Mouse (Mus musculus) left cerebral cortex, postnatal 36 days (tissue): ENCODE measurements around the gene Ngdn. TPM values are rescaled to one million over a fixed set of nuclear protein-coding genes. Genes with fewer than 3 reads are reported as not detected.
"Not testable (repeated sequence)": the region's sequence is repeated elsewhere in the genome, so short reads cannot be mapped to it uniquely, and the experiment has no call there.

Experiments used
- DNase-seq, 2 experiments: peaks; one replicate each; pipeline ENCODE4 v3.0.0; 2021 to 2022; ENCODE audit warnings: low spot score in 2 of 2, mixed read lengths in 1 of 2
- intact Hi-C: fragments of 180-260 bp; cut with DNase I; formaldehyde crosslinking; loops from one replicate; pipeline ENCODE4 v1.15.1; 2025
- total RNA-seq, 2 experiments: library from RNA; stranded (reverse); gene quantifications; 2 replicates each; pipeline ENCODE4 v1.2.3; 2021

The Ngdn gene
- total RNA-seq, 2 experiments from 2014 or later = 23.5 to 30.8 TPM

DNA sequence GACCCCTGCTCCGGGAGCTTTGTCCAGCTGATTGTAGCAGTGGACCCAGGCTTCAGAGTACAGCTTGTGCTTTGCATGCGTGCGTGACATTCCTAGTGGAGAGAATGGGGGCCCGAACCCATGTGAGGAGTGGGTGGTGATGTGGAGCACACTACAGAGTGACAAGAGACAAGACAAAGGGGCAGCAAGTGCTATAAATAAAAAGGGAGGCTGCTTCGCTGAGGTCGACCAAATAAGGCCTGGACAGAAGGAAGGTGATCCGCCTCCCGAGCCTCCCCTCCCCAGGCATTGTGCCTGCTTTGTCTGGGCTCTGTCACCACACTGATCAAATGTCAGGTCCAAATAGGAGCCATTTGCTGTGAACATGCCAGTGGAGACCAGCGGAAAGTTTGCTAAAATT, 18.5 kb upstream of the Ngdn start:
- DNase-seq = no peak
- intact Hi-C loops = no loop called here

DNA sequence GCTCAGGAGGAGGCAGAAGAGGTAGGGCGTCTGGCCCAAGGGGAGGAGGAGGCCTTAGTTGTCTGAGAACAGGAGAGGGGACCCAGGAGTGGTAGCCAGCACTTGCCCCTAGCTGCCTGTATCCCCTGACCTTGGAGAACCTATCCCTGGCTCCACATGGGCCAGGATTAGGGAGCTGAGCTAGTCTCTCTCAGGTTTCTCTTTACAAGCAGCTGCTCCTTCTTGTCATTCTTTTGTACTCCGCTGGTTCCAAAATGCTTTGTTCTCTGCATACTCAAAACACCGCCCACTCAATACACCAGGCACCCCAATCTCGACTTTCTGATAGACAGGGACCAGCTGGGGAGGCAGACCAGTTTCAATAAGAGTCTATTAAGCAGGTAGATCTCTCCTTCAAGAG, 18.0 kb upstream of the Ngdn start:
- intact Hi-C loops = no loop called here
- DNase-seq = no peak

- intact Hi-C loops = no loop called here
- DNase-seq = no peak
Measured at GRCm38 (mm10) chr14:54998680-54999079, 16.6 kb upstream of the Ngdn start.

DNA sequence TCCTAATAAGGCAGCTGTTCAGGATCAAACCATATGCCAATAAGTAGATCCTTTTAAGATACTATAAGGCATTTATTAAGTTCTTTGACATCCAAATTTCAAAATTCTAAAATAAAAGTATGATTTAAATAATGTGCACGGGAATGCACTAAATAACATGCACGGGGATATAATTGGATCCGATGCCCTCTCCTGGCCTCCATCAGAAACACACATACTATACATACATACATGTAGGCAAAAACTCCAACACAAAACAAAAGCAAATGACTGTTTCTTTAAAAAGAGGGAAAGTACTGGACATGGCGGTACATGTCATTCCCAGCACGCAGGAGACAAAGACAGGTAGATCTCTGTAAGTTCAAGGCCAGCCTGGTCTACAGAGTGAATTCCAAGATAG, 15.4 kb upstream of the Ngdn start:
- intact Hi-C loops, DNase-seq: not testable (repeated sequence)

- intact Hi-C loops = no loop called here
- no peak for DNase-seq
Measured at GRCm38 (mm10) chr14:55000814-55001213, 14.4 kb upstream of the Ngdn start.

DNA sequence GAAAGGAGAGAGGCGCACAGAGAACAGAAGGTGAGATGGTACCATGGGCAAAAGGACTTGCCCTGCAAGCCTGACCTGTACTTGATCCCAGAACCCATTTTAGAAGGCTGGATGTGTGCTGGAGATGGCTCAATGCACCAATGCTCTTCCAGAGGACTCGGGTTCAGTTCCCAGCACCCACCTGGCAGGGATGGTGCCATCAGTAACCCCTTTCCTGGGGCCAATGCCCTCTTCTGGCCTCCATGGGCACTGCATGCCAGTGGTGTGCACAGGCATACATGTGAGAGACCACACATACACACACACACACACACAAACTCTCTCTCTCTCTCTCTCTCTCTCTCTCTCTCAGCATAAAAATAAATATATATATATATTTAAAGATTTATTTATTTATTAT, 13.8 kb upstream of the Ngdn start:
- DNase-seq = no peak
- intact Hi-C loops = no loop called here

DNA sequence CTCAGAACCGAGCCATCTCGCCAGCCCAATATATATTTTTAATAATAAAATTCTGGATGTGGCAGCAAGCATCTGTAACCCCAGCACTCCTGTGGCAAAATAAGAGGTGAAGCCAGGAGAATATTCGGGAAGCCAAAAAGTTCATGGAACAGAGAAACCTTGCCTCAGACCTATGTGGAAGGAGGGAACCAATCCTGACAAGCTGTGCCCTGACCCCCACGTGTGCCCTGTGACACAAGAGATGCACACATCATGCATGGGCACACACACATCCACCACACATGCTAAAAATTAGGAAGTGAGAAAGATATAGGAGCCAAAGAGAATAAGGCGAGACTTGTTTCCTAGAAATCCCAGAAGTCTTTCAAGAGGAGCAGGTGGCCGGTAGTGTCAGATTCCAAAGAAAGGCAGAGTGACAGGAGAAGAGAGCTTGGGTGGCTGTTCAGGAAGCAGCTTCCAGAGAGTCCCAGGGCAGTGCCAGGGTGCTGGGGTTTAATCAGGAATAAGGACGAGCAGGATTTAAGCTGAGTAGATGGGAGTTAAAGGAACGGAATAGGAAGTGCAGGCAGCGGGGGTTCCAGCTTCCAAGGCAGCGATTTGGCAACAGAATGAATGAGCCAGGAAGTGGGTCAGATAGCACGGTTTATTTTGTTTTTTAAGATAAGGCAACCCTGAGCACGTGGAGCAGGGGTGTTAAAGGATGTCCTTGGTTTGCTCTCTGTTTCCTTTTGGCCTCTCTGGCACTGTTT, 13.1 kb upstream of the Ngdn start:
- intact Hi-C loops = no loop called here
- DNase-seq = no peak

DNA sequence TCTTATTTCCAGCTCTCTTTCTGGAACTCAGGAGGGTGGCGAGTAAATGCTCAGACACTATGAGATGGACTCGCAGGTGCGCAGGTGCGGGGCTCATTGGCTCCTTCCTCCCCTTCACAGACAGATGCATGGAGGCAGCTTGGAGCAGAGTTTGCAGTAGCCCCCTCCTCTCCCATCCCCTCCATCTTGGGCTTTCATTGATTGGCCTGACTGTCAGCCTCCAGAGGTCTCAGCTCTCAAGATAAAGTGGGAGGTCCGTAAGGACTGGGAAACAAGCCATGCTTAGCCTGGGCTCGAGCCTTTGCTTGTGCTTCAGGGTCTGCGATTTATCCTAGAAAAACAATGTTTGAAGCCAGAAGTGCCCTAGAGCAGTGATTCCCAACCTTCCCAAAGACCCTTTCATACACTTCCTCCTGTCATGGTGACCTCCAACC, 12.6 kb upstream of the Ngdn start:
- intact Hi-C loops = no loop called here
- DNase-seq = no peak

- no peak for DNase-seq
- intact Hi-C loops = no loop called here
Measured at GRCm38 (mm10) chr14:55003878-55004855, 11.1 kb upstream of the Ngdn start.

GRCm38 (mm10) chr14:55005506-55005905, 9.7 kb upstream of the Ngdn start:
- intact Hi-C loops = no loop called here
- no peak for DNase-seq

DNA sequence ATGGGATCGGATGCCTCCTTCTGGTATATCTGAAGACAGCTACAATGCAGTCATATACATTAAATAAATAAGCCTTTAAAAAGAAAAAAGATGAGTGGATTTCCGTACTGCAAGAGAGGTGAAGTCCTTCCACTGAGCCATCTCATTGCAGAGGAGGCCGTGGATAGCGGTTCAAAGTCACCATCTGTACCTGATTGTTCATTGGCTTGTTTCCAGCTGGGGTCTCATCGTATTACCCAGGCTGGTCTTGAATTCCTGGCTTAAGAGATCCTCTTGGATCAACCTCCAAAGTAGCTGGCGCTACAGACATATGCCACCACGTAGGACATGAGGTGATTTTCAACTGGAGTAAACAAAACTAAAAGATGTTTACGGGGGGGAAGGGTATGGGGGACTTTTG, 9.3 kb upstream of the Ngdn start:
- no peak for DNase-seq
- intact Hi-C loops = no loop called here

DNA sequence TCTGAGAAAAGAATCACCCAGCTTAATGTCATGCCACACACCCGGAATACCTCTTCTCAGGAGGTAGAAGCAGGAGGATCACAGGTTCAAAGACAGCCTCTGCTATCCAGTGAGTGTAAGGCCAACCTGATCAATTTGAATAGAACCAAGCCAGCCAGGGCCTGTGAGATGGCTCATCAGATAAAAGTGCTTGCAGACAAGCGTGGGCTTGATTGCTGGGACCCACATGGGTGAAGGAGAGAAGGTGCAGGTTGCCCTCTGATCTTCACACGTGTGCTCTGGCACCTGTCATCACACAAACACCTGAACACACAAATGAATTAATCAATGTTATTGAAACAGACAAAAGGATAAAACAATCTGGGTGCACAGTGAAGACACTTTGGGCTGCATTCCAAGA, 8.7 kb upstream of the Ngdn start:
- intact Hi-C loops = no loop called here
- no peak for DNase-seq

DNA sequence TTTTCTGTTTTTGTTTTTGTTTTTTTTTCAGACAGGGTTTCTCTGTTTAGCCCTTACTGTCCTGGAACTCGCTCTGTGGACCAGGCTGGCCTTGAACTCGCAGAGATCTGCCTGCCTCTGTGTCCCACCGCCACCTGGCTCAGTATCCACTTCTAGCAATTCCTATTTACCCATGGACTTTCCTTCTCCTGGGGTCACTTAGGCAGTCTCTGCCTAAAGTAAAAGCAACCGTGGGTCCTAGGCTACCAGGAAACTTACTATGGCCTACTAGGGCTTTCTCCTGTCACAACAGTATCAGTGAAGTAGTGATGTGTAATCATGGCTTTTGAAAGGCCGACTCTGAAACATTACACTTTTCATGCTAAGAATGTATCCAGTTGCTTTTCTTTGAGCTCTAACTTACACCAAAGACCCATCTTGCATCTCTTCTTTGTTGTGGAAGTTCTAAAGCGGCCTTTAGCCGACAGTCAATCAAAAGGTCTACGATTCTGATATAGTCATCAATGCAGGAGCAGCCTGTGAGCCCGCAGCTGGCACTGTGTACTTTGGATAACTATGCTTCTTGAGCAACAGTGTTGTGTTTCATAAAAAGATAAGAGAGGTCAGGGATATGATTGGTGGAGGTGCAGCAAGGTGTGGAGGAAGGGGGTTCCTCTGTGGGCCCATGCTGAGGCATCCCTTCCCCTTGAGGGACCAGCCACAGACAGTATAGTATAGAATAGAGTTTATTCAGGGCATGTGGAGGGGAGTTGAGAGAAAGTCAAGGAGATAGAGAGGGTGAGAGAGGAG, 7.9 kb upstream of the Ngdn start:
- intact Hi-C loops = no loop called here
- no peak for DNase-seq

DNA sequence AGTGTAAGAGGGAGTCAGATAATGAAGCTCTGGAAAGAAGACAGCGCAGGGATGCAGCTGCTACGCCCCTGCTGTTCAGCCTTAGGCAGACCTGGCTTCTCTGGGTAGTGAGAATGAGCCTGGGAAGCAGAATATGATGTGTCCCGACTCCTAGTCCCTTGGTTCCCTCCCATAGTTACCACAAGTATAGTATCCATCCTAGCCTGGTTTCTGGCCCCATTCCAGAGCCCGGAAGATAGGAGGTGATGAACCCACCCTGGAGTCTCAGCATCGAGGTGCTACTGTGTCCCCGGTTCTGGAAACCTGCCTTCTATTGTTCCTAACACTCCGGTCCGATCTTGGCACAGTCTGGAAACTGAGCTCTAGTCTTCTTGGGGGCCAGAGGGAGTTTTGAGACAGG, 6.8 kb upstream of the Ngdn start:
- no peak for DNase-seq
- intact Hi-C loops = no loop called here

DNA sequence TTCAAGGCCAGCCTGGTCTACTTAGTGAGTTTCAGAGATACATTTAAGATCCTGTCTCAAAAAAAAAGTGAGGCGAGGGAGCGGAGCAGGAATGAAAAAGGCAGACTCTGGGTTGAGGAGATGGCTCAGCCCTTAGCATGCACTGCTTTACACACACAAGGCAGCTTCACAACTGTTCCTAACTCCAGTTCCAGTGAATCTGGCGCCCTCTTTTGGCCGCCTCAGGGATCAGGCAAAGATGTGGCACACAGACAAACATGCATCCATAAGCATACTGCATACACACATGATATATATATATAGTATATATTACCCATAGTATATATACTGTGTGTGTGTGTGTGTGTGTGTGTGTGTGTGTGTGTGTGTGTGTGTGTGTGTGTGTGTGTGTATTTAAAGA, 4.1 kb upstream of the Ngdn start:
- no peak for DNase-seq
- intact Hi-C loops = loop anchor here (5.0 to 10.0 kb wide), 2 partner anchors 169 to 296 kb away; partner anchors contain the start of gene Cebpe

GRCm38 (mm10) chr14:55014591-55014990, 663 bp upstream of the Ngdn start:
- intact Hi-C loops = loop anchor here (5.0 to 10.0 kb wide), 2 partner anchors 172 to 300 kb away; partner anchors contain the start of gene Cebpe
- DNase-seq = no peak

- intact Hi-C loops = loop anchor here (1.0 to 10.0 kb wide), 3 partner anchors 102 to 301 kb away; partner anchors contain the start of genes Cebpe and Slc22a17
- DNase-seq = no peak
Measured at GRCm38 (mm10) chr14:55015767-55016111, 485 bp downstream of the Ngdn start.

- no peak for DNase-seq
- intact Hi-C loops = loop anchor here (10.0 kb wide), 1 partner anchor 302 kb away; the partner anchor contains the start of gene Cebpe
Measured at GRCm38 (mm10) chr14:55016876-55017275, 1.6 kb downstream of the Ngdn start.

DNA sequence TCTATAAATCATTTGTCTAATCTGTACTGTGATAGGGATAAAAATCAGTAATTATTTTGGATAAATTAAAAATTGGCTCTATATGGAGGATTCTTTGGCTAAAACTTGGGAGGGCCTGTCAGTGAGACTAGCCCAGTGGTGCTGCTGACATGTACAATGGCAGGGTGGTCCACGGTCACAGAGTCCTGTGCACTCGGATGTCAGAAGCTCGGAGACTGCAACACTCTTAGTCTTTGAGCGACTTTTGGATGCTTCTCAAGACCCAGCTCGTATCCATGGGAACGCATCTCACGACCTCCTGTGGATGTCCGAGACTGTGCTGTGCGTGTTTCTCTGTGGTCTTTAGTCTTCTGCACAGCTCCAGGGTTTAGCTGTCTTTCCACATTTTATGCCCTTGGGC, 5.1 kb downstream of the Ngdn start:
- intact Hi-C loops = no loop called here

DNA sequence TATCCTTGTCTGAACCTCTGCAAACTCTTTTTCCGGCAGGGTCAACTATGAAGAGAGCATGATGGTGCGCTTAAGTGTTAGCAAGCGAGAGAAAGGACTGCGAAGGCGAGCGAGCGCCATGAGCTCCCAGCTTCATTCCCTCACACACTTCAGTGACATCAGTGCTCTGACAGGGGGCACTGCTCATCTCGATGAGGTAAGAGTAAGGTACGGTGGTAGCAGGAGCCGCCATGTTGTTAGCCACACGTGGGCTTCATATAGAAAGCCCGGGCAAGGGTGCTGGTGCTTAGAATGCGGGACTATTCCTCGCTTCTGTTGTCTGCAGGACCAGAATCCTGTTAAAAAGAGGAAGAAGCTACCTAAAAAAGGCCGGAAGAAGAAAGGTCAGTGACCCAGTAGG, 7.8 kb downstream of the Ngdn start:
- DNase-seq = no peak
- intact Hi-C loops = no loop called here

More for the DNA sequence above, 5.1 kb downstream of the Ngdn start:
- no peak for DNase-seq
